Mouse (Mus musculus) MEL-GATA-1-ER (cell line): ENCODE measurements around the gene Rtn4rl2.
"Not testable (repeated sequence)": the region's sequence is repeated elsewhere in the genome, so short reads cannot be mapped to it uniquely, and the experiment has no call there.

Source experiments
- DNase-seq: peaks from one replicate; pipeline ENCODE4 v3.0.0-alpha.2; 2012; ENCODE audit warnings: low read depth; ENCODE audit errors: extremely low read depth

Rtn4rl2 gene

GRCm38 (mm10) chr2:84886234-84886731 lies at the start of gene Rtn4rl2:
Rtn4rl2 (minus strand) TSS chr2:84886710.
- DNase-seq: no peak

- no peak for DNase-seq
Observed at GRCm38 (mm10) chr2:84935065-84935464, 48.6 kb upstream of the Rtn4rl2 start.

GRCm38 (mm10) chr2:84934649-84935007 lies 48.1 kb upstream of the Rtn4rl2 start:
- DNase-seq: no peak

GRCm38 (mm10) chr2:84933992-84934648 lies 47.6 kb upstream of the Rtn4rl2 start:
- DNase-seq: no peak

GRCm38 (mm10) chr2:84930186-84930585 lies 43.7 kb upstream of the Rtn4rl2 start:
- DNase-seq: no peak

GRCm38 (mm10) chr2:84919601-84920108 lies 33.1 kb upstream of the Rtn4rl2 start:
- DNase-seq: no peak

- no peak for DNase-seq
Observed at GRCm38 (mm10) chr2:84918188-84918587, 31.7 kb upstream of the Rtn4rl2 start.

GRCm38 (mm10) chr2:84916548-84917320 lies 30.2 kb upstream of the Rtn4rl2 start:
- no peak for DNase-seq

- no peak for DNase-seq
Observed at GRCm38 (mm10) chr2:84915330-84915729, 28.8 kb upstream of the Rtn4rl2 start.

- no peak for DNase-seq
Observed at GRCm38 (mm10) chr2:84913881-84914280, 27.4 kb upstream of the Rtn4rl2 start.

- DNase-seq: no peak
Observed at GRCm38 (mm10) chr2:84912722-84913121, 26.2 kb upstream of the Rtn4rl2 start.

GRCm38 (mm10) chr2:84896686-84897085 lies 10.2 kb upstream of the Rtn4rl2 start:
- not testable (repeated sequence) for DNase-seq

GRCm38 (mm10) chr2:84895495-84896198 lies 9.1 kb upstream of the Rtn4rl2 start:
- DNase-seq: no peak

GRCm38 (mm10) chr2:84893359-84893758 lies 6.8 kb upstream of the Rtn4rl2 start:
- DNase-seq: no peak

GRCm38 (mm10) chr2:84890045-84890340 lies 3.5 kb upstream of the Rtn4rl2 start:
- DNase-seq: peak; percentile 57

- no peak for DNase-seq
Observed at GRCm38 (mm10) chr2:84889316-84890044, 3.0 kb upstream of the Rtn4rl2 start.

- DNase-seq: peak; percentile 71
Observed at GRCm38 (mm10) chr2:84888657-84889315, 2.3 kb upstream of the Rtn4rl2 start.

- DNase-seq: peak; percentile 52
Observed at GRCm38 (mm10) chr2:84887411-84888271, 1.1 kb upstream of the Rtn4rl2 start.

GRCm38 (mm10) chr2:84886821-84887281 lies 341 bp upstream of the Rtn4rl2 start:
- no peak for DNase-seq
